Mouse (Mus musculus) gastrocnemius, adult 18-20 months (tissue): ENCODE measurements at regions not wholly inside any gene's neighbourhood (a gene's known extent, or its start where the extent isn't known, plus 50 kb on each side); places are given as distances from the start of the nearest gene placed in this dataset.

Source experiments
- DNase-seq: peaks from one replicate; pipeline ENCODE4 v3.0.0; 2021; ENCODE audit warnings: low spot score

- DNase-seq, result no peak
These were observed 67.9 kb downstream of the 3100002H09Rik start for GRCm38 (mm10) chr4:124542696-124543095.

- DNase-seq, result no peak
These were observed 72.1 kb downstream of the 3100002H09Rik start for GRCm38 (mm10) chr4:124538471-124538870.

- no peak for DNase-seq
These were observed 72.9 kb downstream of the 3100002H09Rik start for GRCm38 (mm10) chr4:124537681-124538080.

GRCm38 (mm10) chr4:124533614-124534013 is 77.0 kb downstream of the 3100002H09Rik start:
- DNase-seq, result no peak

- no peak for DNase-seq
These were observed 80.0 kb downstream of the 3100002H09Rik start for GRCm38 (mm10) chr4:124530596-124530995.

GRCm38 (mm10) chr4:124526822-124527221 is 83.8 kb downstream of the 3100002H09Rik start:
- no peak for DNase-seq

DNA sequence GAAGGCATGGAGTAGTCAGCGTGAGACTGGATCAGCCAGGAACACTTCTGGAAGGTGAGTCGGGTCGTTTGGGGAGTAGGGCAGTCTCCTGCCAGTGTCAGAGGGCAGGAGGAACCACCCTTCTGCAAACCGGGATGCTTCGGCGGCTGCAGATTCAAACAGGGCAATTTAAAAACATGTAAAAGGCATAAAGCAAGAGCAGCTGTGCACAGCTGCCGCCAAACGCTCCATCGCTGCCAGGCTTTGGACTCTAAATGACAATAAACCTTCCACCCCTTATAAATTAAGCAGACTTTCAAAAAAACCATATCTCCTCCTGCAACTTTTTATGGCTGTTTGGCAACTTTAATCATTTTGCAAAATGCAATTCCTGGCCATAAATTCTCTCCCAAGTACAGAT is 84.2 kb downstream of the 3100002H09Rik start:
- DNase-seq, result no peak

DNA sequence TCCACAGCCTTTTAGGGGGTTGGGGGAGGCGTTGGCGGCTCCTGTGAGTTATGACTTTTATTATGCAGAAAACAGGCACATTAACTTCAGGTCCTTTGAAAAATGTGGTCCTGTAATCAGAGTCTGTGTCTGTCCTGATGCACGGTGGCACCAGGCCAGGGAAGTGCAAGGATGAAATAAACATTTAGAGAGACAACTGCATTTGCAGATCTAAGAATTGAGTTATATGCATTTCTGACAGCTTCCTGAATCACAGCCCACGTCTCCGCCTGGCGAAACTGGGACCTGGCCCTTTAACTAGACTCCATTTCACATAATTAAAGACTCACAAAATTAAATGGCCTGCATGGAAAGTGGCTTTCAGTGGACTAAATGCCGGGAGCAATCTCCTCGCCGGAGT is 90.3 kb downstream of the 3100002H09Rik start:
- no peak for DNase-seq

DNA sequence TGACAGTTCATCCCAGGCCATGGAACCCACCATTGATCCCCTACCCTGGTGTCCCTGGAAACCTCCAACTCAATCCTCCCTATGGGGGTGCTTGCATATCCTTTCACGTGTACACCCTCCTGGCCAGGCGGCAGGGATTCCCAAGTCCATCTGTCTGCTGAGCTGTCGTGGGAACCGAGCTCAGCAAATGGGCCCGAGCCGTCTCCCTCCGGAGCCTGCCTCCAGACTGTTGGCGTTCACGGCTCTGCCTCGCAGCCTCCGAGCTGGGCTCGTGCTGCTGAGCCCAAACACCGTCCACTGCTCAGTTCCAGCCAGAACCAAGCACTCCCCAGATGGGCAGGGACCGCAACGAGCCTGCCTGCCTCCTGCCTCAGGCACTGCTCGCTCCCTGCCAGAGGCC is 98.8 kb downstream of the 3100002H09Rik start:
- no peak for DNase-seq

DNA sequence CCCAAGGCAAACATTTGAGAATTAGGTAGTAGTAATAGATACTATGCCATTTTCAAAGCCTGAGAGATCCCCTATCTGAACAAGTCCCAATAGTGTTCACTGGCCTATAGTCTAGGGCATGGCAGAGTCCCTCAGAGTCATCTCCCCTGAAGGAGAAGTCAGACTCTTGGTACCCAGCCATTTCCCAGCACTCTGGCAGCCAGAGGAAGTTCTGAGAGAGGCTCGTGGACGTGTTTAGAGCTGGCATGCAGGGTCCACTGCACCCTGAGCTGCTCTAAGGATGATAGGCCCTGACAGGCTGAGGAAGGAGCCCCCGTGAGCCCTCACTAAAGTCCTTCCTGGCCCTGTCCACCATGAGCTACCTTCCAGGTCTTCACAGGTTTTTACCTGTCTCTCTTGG is 99.8 kb downstream of the 3100002H09Rik start:
- no peak for DNase-seq

DNA sequence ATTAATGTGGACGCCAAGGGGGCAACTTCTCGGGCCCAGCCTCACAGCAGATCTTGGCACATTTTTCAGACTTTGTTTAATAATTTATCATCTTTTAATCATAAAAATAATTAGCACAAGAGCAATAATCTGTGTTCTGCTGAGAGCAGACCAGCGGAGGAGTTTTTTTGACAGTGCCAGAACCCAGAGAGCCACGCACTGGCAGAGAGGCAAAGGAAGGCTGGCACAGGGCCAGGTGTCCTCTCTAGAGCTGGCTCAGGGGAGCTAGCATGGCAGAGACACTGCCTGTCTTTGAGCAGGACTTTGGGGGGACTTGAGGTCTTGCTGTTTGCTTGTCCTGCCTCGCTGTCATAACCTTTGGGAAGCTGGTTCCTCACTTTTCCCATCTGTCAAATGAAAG is 100.9 kb downstream of the 3100002H09Rik start:
- no peak for DNase-seq

- no peak for DNase-seq
These were observed 104.4 kb downstream of the 3100002H09Rik start for GRCm38 (mm10) chr4:124506083-124506647.

DNA sequence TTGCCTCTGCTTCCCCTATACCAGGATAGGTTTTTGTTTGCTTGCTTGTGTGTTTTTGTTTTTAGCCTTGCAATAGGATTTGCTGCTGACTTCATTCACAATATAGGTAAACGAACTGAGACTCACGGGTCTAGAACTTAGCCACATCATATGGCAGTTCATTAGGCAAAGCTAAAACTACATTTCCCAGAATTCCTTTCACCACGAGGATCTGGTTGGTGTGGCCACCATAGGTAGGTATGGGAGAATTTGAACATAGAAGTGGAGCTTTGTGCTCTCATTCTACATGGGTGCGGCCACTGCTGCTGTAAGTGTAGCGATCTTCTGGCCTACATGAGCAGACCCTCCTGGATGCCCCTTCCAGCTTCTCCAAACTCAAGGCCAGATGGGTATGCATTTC is 108.8 kb downstream of the 3100002H09Rik start:
- DNase-seq, result no peak

- no peak for DNase-seq
These were observed 112.6 kb downstream of the 3100002H09Rik start for GRCm38 (mm10) chr4:124498043-124498442.

DNA sequence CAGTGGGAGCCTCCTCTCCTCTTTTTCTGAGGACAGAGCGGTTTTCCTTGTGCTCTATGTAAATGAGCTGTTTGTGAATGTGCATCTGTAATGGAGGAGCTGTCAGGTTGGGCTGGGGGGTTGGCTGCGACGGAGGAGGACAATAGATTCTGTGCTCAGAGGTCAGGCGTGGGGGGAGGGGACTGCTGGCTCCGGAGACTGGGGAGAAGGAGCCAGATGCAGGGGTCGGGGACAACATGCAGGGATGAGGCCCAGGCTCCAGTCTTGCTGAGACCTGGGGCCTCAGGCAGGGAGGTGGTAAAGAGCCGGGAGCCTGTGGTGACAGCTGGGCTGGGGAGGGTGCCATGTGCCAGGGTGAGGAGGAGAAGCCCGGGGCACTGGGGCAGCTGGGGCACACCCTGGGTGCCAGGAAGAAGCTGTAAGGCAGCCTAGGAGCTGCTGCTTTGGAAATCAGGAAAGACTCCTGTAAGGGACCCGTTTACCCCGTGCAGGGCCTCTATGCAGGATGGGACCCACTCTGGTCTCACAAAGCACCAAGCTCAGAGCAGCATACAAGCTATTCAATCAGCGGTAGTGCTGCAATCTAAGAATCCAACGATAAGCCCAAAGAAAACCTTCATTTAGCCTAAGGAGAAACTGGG is 124.5 kb downstream of the 3100002H09Rik start:
- no peak for DNase-seq

GRCm38 (mm10) chr4:124484613-124485586 is 125.7 kb downstream of the 3100002H09Rik start:
- no peak for DNase-seq

DNA sequence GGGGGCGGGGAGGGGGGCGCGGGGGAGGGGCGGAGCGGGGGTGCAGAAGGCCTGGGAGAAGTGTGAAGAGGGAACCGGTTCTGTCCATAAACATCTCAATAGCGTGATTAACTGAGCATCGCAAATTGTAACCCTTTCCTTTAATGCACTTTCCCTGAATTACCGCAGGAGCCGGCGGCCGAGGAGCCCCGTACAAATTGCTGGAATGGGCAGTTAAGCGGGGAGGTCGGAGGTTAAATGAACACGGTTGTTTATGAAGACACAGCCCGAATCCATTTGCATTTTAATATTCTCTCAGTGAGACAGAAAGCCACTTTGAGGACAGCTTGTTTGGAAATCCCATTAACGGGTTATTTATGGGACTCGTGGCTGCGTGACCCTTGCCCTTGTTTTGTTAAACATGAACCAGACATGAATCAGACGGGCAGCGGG is 132.7 kb downstream of the 3100002H09Rik start:
- no peak for DNase-seq

- DNase-seq, result no peak
These were observed 133.2 kb downstream of the 3100002H09Rik start for GRCm38 (mm10) chr4:124477359-124477868.

DNA sequence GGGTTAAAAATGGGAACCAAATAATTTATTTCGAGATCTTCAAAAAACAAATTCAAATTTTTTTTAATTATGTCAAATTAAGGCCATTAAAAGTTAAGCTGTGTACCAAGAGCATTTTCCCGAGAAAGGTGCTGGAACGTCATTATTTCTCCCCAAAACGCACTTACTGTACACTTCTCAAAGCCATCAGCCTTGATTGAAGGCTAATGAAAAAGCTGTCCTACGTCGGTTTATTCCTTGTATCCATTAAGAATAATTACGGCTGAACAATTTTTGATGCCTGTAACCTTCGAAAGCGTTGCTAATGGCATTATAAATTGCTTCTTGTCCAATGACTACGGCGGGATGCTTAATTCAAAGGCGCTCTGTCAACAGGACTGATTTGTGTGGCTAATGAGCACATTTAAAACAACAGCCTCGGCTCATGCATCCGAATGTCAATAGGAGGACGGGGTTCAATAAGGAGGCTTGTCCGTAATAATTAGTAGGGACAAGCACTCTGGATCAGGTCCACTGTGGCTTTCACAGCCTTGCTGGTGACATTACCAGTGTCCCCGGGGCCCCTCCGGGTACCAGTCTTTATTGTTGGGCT is 145.3 kb downstream of the 3100002H09Rik start:
- DNase-seq, result no peak

- no peak for DNase-seq
These were observed 154.9 kb downstream of the 3100002H09Rik start for GRCm38 (mm10) chr4:124455511-124456338.

GRCm38 (mm10) chr4:124451131-124451530 is 159.5 kb downstream of the 3100002H09Rik start:
- no peak for DNase-seq
